7 mouse cellular contexts compared by ENCODE assay signal in the genomic region with DNA sequence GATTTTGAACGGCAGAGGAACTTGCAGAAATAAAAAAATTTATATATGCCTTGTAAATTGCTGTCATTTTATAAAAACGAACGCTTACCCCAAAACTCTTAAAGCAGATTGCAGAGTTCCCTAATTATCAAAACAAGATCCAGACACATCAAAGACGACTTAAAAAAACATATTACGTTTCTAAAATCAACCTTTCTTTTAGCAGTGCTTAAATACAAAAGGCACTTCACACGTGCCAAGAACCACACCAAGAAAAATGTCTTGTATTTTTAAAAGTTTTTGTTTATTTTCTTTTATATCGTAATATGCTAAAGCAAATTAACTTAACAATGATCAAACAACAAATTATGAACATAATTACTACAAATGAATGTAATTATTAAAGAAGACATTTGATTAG. TPM values are rescaled to one million over a fixed set of nuclear protein-coding genes. Genes with fewer than 3 reads are reported as not detected.
DNase-seq lines count a peak whose midpoint lies in the region; ATAC-seq and TF ChIP-seq lines count a peak whose summit lies in the region.

No protein-coding gene starts in this region.

- peaks cover 3% of the 10 kb centered on the region for H3K36me3 ChIP-seq in megakaryocyte, embryonic 14.5 days (replicated peaks; ENCODE audit: low read length)
- no peaks in the 10 kb centered on the region; the same call in 1 of the 2 replicates for H3K36me3 ChIP-seq in limb, embryonic 12.5 days
- H3K36me3 ChIP-seq in stomach, embryonic 16.5 days (ENCODE audit: control insufficient read depth, insufficient read depth, low read length): no peaks in the 10 kb centered on the region

- 3% methylated on average over 7 of the region's 7 CpGs for WGBS in limb, embryonic 12.5 days
- 3% methylated on average over 7 of the region's 7 CpGs for WGBS in stomach, embryonic 16.5 days

- H3K9me3 ChIP-seq in megakaryocyte, embryonic 14.5 days: no peaks in the 10 kb centered on the region
- no peaks in the 10 kb centered on the region for H3K9me3 ChIP-seq in limb, embryonic 12.5 days
- H3K9me3 ChIP-seq in stomach, embryonic 16.5 days (replicated peaks; ENCODE audit: control insufficient read depth, low read length): no peaks in the 10 kb centered on the region

- H3K27ac ChIP-seq in embryonic fibroblast, embryonic 13.5 days (ENCODE audit: insufficient read depth, low read length): peak overlapping the region; percentile 90; the same call in 1 of the 2 replicates
- no peak overlapping the region for H3K27ac ChIP-seq in limb, embryonic 12.5 days
- peak overlapping the region; percentile 97; the same call in 1 of the 2 replicates for H3K27ac ChIP-seq in stomach, embryonic 16.5 days (ENCODE audit: low read length)

- H3K9ac ChIP-seq in limb, embryonic 12.5 days (replicated peaks): peak overlapping the region; percentile 53; the same call in 1 of the 2 replicates
- H3K9ac ChIP-seq in stomach, embryonic 16.5 days (ENCODE audit: low read length): peak overlapping the region; percentile 83

- H3K4me1 ChIP-seq in megakaryocyte, embryonic 14.5 days: peaks cover 3% of the 10 kb centered on the region
- H3K4me1 ChIP-seq in embryonic fibroblast, embryonic 13.5 days (ENCODE audit: control insufficient read depth, insufficient read depth, low read length): no peaks in the 10 kb centered on the region
- no peaks in the 10 kb centered on the region for H3K4me1 ChIP-seq in limb, embryonic 12.5 days (replicated peaks)
- H3K4me1 ChIP-seq in stomach, embryonic 16.5 days (ENCODE audit: control insufficient read depth, insufficient read depth, low read length): no peaks in the 10 kb centered on the region

- intact Hi-C loops in left cerebral cortex, postnatal 36 days (cut with DNase I): no loop called here

- no peak for TF ChIP-seq CTCF in embryonic fibroblast, embryonic 13.5 days (IDR thresholded peaks at IDR 0.05; ENCODE audit: borderline replicate concordance, insufficient read depth, low read length)

- DNase-seq in layer of hippocampus, adult 8-10 months (ENCODE audit: low spot score in 2 of 2): no peak
- DNase-seq in left cerebral cortex, postnatal 36 days (ENCODE audit: low spot score in 2 of 2): no peak

- peak overlapping the region; percentile 60 for H3K4me2 ChIP-seq in limb, embryonic 12.5 days
- H3K4me2 ChIP-seq in stomach, embryonic 16.5 days (ENCODE audit: low read depth, low read length): peak overlapping the region; percentile 67

- H3K27me3 ChIP-seq in megakaryocyte, embryonic 14.5 days (replicated peaks): no peaks in the 10 kb centered on the region
- no peaks in the 10 kb centered on the region for H3K27me3 ChIP-seq in limb, embryonic 12.5 days
- H3K27me3 ChIP-seq in stomach, embryonic 16.5 days (ENCODE audit: control insufficient read depth, insufficient read depth, low read length): no peaks in the 10 kb centered on the region

- TF ChIP-seq POLR2A in embryonic fibroblast, embryonic 13.5 days (IDR thresholded peaks at IDR 0.05; ENCODE audit: low read depth, low read length): no peak

- ATAC-seq in megakaryocyte, adult 5-6 weeks (ENCODE audit: poor library complexity, severe bottlenecking): no peak
- no peak for ATAC-seq in limb, embryonic 12.5 days (ENCODE audit: insufficient number of reproducible peaks, insufficient read depth, low FRiP score, low TSS enrichment, low read depth)
- ATAC-seq in stomach, embryonic 16.5 days (ENCODE audit: insufficient read depth, low FRiP score): no peak

- H3K4me3 ChIP-seq in megakaryocyte, embryonic 14.5 days (replicated peaks): peak overlapping the region; percentile 94
- H3K4me3 ChIP-seq in embryonic fibroblast, embryonic 13.5 days (ENCODE audit: insufficient read depth, low read length): peak overlapping the region; percentile 72
- peak overlapping the region; percentile 62 for H3K4me3 ChIP-seq in limb, embryonic 12.5 days (replicated peaks)
- peak overlapping the region; percentile 73 for H3K4me3 ChIP-seq in stomach, embryonic 16.5 days (replicated peaks; ENCODE audit: low read length)

RNA-seq across cellular contexts. Expression of gene Cox16, which starts 0.7 kb away (rescaled TPM):
- 5.6 and 18.0 TPM in 2 replicates for polyA plus RNA-seq in megakaryocyte, embryonic 14.5 days (2012; ENCODE audit: insufficient read depth, low replicate concordance)
- 118 and 132 TPM in 2 replicates for total RNA-seq in megakaryocyte, adult 5-6 weeks (2015)
- 90.5 and 97.7 TPM in 2 replicates for total RNA-seq in megakaryocyte, adult 5-6 weeks (2017)
- 61.4 and 68.8 TPM in 2 replicates for polyA plus RNA-seq in embryonic fibroblast, embryonic 13.5 days (2011; ENCODE audit: insufficient read length, low read depth, missing spikeins)
- polyA plus RNA-seq in limb, embryonic 12.5 days (2016; fragmentation: Nextera tagmentation; extraction: Ambion mirVana): 132 and 136 TPM in 2 replicates
- polyA plus RNA-seq in stomach, embryonic 16.5 days (2015; fragmentation: Nextera tagmentation; extraction: Ambion mirVana): 132 and 153 TPM in 2 replicates
- total RNA-seq in layer of hippocampus, adult 8-10 months (2022): 10 to 100 TPM; 37.6 to 46.5 (median 40.4) TPM
- 10 to 100 TPM; 34.0 to 45.4 TPM for total RNA-seq in left cerebral cortex, postnatal 36 days (2021)

RNA-seq across cellular contexts. Expression of gene Gm20498, which starts 48.5 kb away (rescaled TPM):
- 28.3 TPM in 1 of 2 replicates, not detected in the other for polyA plus RNA-seq in megakaryocyte, embryonic 14.5 days (2012; ENCODE audit: insufficient read depth, low replicate concordance)
- 3.2 and 6.1 TPM in 2 replicates for total RNA-seq in megakaryocyte, adult 5-6 weeks (2015)
- 33.4 and 44.2 TPM in 2 replicates for total RNA-seq in megakaryocyte, adult 5-6 weeks (2017)
- polyA plus RNA-seq in embryonic fibroblast, embryonic 13.5 days (2011; ENCODE audit: insufficient read length, low read depth, missing spikeins): 11.9 and 12.7 TPM in 2 replicates
- 26.3 and 26.7 TPM in 2 replicates for polyA plus RNA-seq in limb, embryonic 12.5 days (2016; fragmentation: Nextera tagmentation; extraction: Ambion mirVana)
- polyA plus RNA-seq in stomach, embryonic 16.5 days (2015; fragmentation: Nextera tagmentation; extraction: Ambion mirVana): 25.4 and 27.8 TPM in 2 replicates
- total RNA-seq in layer of hippocampus, adult 8-10 months (2022): 10 to 100 TPM; 34.0 to 44.4 (median 41.8) TPM
- 10 to 100 TPM; 39.6 to 40.5 TPM for total RNA-seq in left cerebral cortex, postnatal 36 days (2021)

RNA-seq across cellular contexts. Expression of gene Synj2bp, which starts 48.5 kb away (rescaled TPM):
- polyA plus RNA-seq in megakaryocyte, embryonic 14.5 days (2012; ENCODE audit: insufficient read depth, low replicate concordance): 1.2 TPM in 1 of 2 replicates, not detected in the other
- total RNA-seq in megakaryocyte, adult 5-6 weeks (2015): 22.8 and 23.5 TPM in 2 replicates
- 30.8 and 34.1 TPM in 2 replicates for total RNA-seq in megakaryocyte, adult 5-6 weeks (2017)
- polyA plus RNA-seq in embryonic fibroblast, embryonic 13.5 days (2011; ENCODE audit: insufficient read length, low read depth, missing spikeins): 35.7 and 38.6 TPM in 2 replicates
- polyA plus RNA-seq in limb, embryonic 12.5 days (2016; fragmentation: Nextera tagmentation; extraction: Ambion mirVana): 35.6 and 39.5 TPM in 2 replicates
- 36.8 and 37.0 TPM in 2 replicates for polyA plus RNA-seq in stomach, embryonic 16.5 days (2015; fragmentation: Nextera tagmentation; extraction: Ambion mirVana)
- 10 to 100 TPM; 30.7 to 35.8 (median 33.6) TPM for total RNA-seq in layer of hippocampus, adult 8-10 months (2022)
- 10 to 100 TPM; 31.2 to 35.2 TPM for total RNA-seq in left cerebral cortex, postnatal 36 days (2021)

Comparison
In these comparisons a context has a peak if more than half of its experiments do, and no peak if none do; other contexts are left out.
1. RNA of gene Synj2bp, which starts 48.5 kb away (polyA plus RNA-seq): 35.6 to 39.5 TPM in limb, embryonic 12.5 days, 36.8 to 37.0 TPM in stomach, embryonic 16.5 days and 35.7 to 38.6 TPM in embryonic fibroblast, embryonic 13.5 days; 1.2 TPM in megakaryocyte, embryonic 14.5 days; every median in the first group is over 10 times any median in the second.
2. Peak in every context shown above with its lines, with median percentiles within 50 percentile points of each other: H3K4me3 ChIP-seq.